Mouse (Mus musculus): ENCODE results near the gene Mbnl2.

The Mbnl2 gene

GRCm38 (mm10) chr14:120362409-120362992 lies 87.0 kb downstream of the Mbnl2 start:
- no peak for DNase-seq

GRCm38 (mm10) chr14:120363090-120363818 lies 87.8 kb downstream of the Mbnl2 start:
- DNase-seq = no peak

- DNase-seq = no peak
Measured at GRCm38 (mm10) chr14:120365088-120365487, 89.6 kb downstream of the Mbnl2 start.

- no peak for DNase-seq
Measured at GRCm38 (mm10) chr14:120366962-120367361, 91.5 kb downstream of the Mbnl2 start.

GRCm38 (mm10) chr14:120367589-120367988 lies 92.1 kb downstream of the Mbnl2 start:
- no peak for DNase-seq

- no peak for DNase-seq
Measured at GRCm38 (mm10) chr14:120368456-120368855, 93.0 kb downstream of the Mbnl2 start.

- no peak for DNase-seq
Measured at GRCm38 (mm10) chr14:120368914-120369391, 93.5 kb downstream of the Mbnl2 start.

GRCm38 (mm10) chr14:120370044-120370443 lies 94.6 kb downstream of the Mbnl2 start:
- no peak for DNase-seq

GRCm38 (mm10) chr14:120370631-120371030 lies 95.2 kb downstream of the Mbnl2 start:
- DNase-seq = no peak

GRCm38 (mm10) chr14:120371174-120371573 lies 95.7 kb downstream of the Mbnl2 start:
- DNase-seq = no peak

- DNase-seq = peak; percentile 64
Measured at GRCm38 (mm10) chr14:120373026-120374024, 97.9 kb downstream of the Mbnl2 start.

- no peak for DNase-seq
Measured at GRCm38 (mm10) chr14:120374786-120375185, 99.3 kb downstream of the Mbnl2 start.

- DNase-seq = no peak
Measured at GRCm38 (mm10) chr14:120377192-120377591, 101.7 kb downstream of the Mbnl2 start.

GRCm38 (mm10) chr14:120378002-120378401 lies 102.5 kb downstream of the Mbnl2 start:
- no peak for DNase-seq

GRCm38 (mm10) chr14:120379716-120380115 lies 104.2 kb downstream of the Mbnl2 start:
- DNase-seq = peak; percentile 70

GRCm38 (mm10) chr14:120381378-120382134 lies 106.1 kb downstream of the Mbnl2 start:
- no peak for DNase-seq

GRCm38 (mm10) chr14:120382179-120382578 lies 106.7 kb downstream of the Mbnl2 start:
- no peak for DNase-seq

GRCm38 (mm10) chr14:120383186-120383851 lies 107.8 kb downstream of the Mbnl2 start:
- DNase-seq = no peak

- DNase-seq = no peak
Measured at GRCm38 (mm10) chr14:120384615-120385014, 109.1 kb downstream of the Mbnl2 start.

- no peak for DNase-seq
Measured at GRCm38 (mm10) chr14:120387293-120387692, 111.8 kb downstream of the Mbnl2 start.

GRCm38 (mm10) chr14:120388818-120389691 lies 113.6 kb downstream of the Mbnl2 start:
- peak; percentile 46 for DNase-seq

Measured in kidney, postnatal 14 days (tissue).